Mouse (Mus musculus): ENCODE results near the gene Eno3.

The Eno3 gene

GRCm38 (mm10) chr11:70656456-70656927, 510 bp upstream of the Eno3 start:
- DNase-seq (ENCODE audit: low spot score in 2 of 2): no peak

- DNase-seq (ENCODE audit: low spot score in 2 of 2): no peak
These were observed 571 bp downstream of the Eno3 start for GRCm38 (mm10) chr11:70657573-70657972.

- no peak for DNase-seq (ENCODE audit: low spot score in 2 of 2)
These were observed 989 bp downstream of the Eno3 start for GRCm38 (mm10) chr11:70657991-70658390.

GRCm38 (mm10) chr11:70658521-70658920, 1.5 kb downstream of the Eno3 start:
- DNase-seq (ENCODE audit: low spot score in 2 of 2): no peak

- DNase-seq (ENCODE audit: low spot score in 2 of 2): no peak
These were observed 1.9 kb downstream of the Eno3 start for GRCm38 (mm10) chr11:70658942-70659341.

- no peak for DNase-seq (ENCODE audit: low spot score in 2 of 2)
These were observed 3.6 kb downstream of the Eno3 start for GRCm38 (mm10) chr11:70660571-70660970.

GRCm38 (mm10) chr11:70663101-70663500, 6.1 kb downstream of the Eno3 start:
- DNase-seq (ENCODE audit: low spot score in 2 of 2): no peak

GRCm38 (mm10) chr11:70663957-70664356, 7.0 kb downstream of the Eno3 start:
- DNase-seq (ENCODE audit: low spot score in 2 of 2): no peak

GRCm38 (mm10) chr11:70664741-70665140, 7.7 kb downstream of the Eno3 start:
- DNase-seq (ENCODE audit: low spot score in 2 of 2): no peak

- no peak for DNase-seq (ENCODE audit: low spot score in 2 of 2)
These were observed 9.7 kb downstream of the Eno3 start for GRCm38 (mm10) chr11:70666687-70667086.

GRCm38 (mm10) chr11:70667271-70668150, 10.5 kb downstream of the Eno3 start:
- no peak for DNase-seq (ENCODE audit: low spot score in 2 of 2)

GRCm38 (mm10) chr11:70668335-70668770, 11.4 kb downstream of the Eno3 start:
- DNase-seq (ENCODE audit: low spot score in 2 of 2): peak in 1 of 2 experiments; percentile 60

- peak; percentile 85 to 93 for DNase-seq (ENCODE audit: low spot score in 2 of 2)
These were observed 11.9 kb downstream of the Eno3 start, which contains the start of gene Spag7 for GRCm38 (mm10) chr11:70668771-70669505. TSS of gene Spag7 (minus strand) at chr11:70669416.

GRCm38 (mm10) chr11:70669582-70670345, 12.8 kb downstream of the Eno3 start:
- peak in 1 of 2 experiments; percentile 80 for DNase-seq (ENCODE audit: low spot score in 2 of 2)

- no peak for DNase-seq (ENCODE audit: low spot score in 2 of 2)
These were observed 13.5 kb downstream of the Eno3 start for GRCm38 (mm10) chr11:70670483-70670882.

- DNase-seq (ENCODE audit: low spot score in 2 of 2): no peak
These were observed 14.5 kb downstream of the Eno3 start for GRCm38 (mm10) chr11:70671333-70672047.

- DNase-seq (ENCODE audit: low spot score in 2 of 2): no peak
These were observed 17.0 kb downstream of the Eno3 start for GRCm38 (mm10) chr11:70674014-70674413.

- no peak for DNase-seq (ENCODE audit: low spot score in 2 of 2)
These were observed 17.5 kb downstream of the Eno3 start for GRCm38 (mm10) chr11:70674501-70674900.

GRCm38 (mm10) chr11:70678092-70678491, 21.1 kb downstream of the Eno3 start:
- DNase-seq (ENCODE audit: low spot score in 2 of 2): no peak

GRCm38 (mm10) chr11:70678576-70678975, 21.6 kb downstream of the Eno3 start:
- DNase-seq (ENCODE audit: low spot score in 2 of 2): no peak

- DNase-seq (ENCODE audit: low spot score in 2 of 2): no peak
These were observed 22.4 kb downstream of the Eno3 start for GRCm38 (mm10) chr11:70679361-70679760.
